Mouse (Mus musculus): ENCODE data around the gene Pla2g12b. TPM values are rescaled to one million over a fixed set of nuclear protein-coding genes. Genes with fewer than 3 reads are reported as not detected.

Gene Pla2g12b
- polyA plus RNA-seq (2011; ENCODE audit: insufficient read depth, insufficient read length, low read depth, missing spikeins), result not detected in 2 replicates

- Histone ChIP-seq H3K27ac (ENCODE audit: insufficient read depth, low read length) (no peak within 1 kb of the TSS), H3K36me3 (ENCODE audit: control insufficient read depth, insufficient read depth, low read length, poor library complexity, severe bottlenecking) (no peaks in the 10 kb centered on the region), H3K9me3 (replicated peaks; ENCODE audit: control insufficient read depth, insufficient read depth, low read length, poor library complexity, severe bottlenecking) (no peaks in the 10 kb centered on the region), H3K9ac (ENCODE audit: low read depth, poor library complexity, severe bottlenecking) (no peak within 1 kb of the TSS), H3K27me3 (ENCODE audit: control insufficient read depth, insufficient read depth, low read length, poor library complexity, severe bottlenecking) (no peaks in the 10 kb centered on the region; the same call in 1 of the 2 replicates), H3K4me1 (ENCODE audit: control insufficient read depth, insufficient read depth, low read length) (peaks cover 6% of the 10 kb centered on the region), H3K4me3 (ENCODE audit: low read depth, low read length) (no peak within 1 kb of the TSS)
- TF ChIP-seq CTCF (IDR thresholded peaks at IDR 0.05; ENCODE audit: low read depth, low read length), result no peak
Observed at GRCm38 (mm10) chr10:59402899-59403792, at the start of gene Pla2g12b. Gene Pla2g12b (plus strand): TSS chr10:59403660.

GRCm38 (mm10) chr10:59354120-59354519, 49.3 kb upstream of the Pla2g12b start:
- no peaks in the 10 kb centered on the region for H3K27me3 ChIP-seq (ENCODE audit: control insufficient read depth, insufficient read depth, low read length, poor library complexity, severe bottlenecking)
- no peaks in the 10 kb centered on the region for H3K4me1 ChIP-seq (ENCODE audit: control insufficient read depth, insufficient read depth, low read length)
- no peaks in the 10 kb centered on the region for H3K9me3 ChIP-seq (replicated peaks; ENCODE audit: control insufficient read depth, insufficient read depth, low read length, poor library complexity, severe bottlenecking)
- peak overlapping the region; percentile 67 for H3K27ac ChIP-seq (ENCODE audit: insufficient read depth, low read length)
- no peak overlapping the region for H3K9ac ChIP-seq (ENCODE audit: low read depth, poor library complexity, severe bottlenecking)
- H3K4me3 ChIP-seq (ENCODE audit: low read depth, low read length), result no peak overlapping the region; the same call in 1 of the 2 replicates
- TF ChIP-seq CTCF (IDR thresholded peaks at IDR 0.05; ENCODE audit: low read depth, low read length), result no peak
- 0 out of 2 replicates have a peak, but pooled peaks have one; percentile 43 for TF ChIP-seq EP300 (IDR thresholded peaks at IDR 0.05; ENCODE audit: insufficient read depth, low read depth, low read length)
- peaks cover 2% of the 10 kb centered on the region; the same call in 1 of the 2 replicates for H3K36me3 ChIP-seq (ENCODE audit: control insufficient read depth, insufficient read depth, low read length, poor library complexity, severe bottlenecking)

GRCm38 (mm10) chr10:59355020-59355419, 48.4 kb upstream of the Pla2g12b start:
- no peaks in the 10 kb centered on the region for H3K4me1 ChIP-seq (ENCODE audit: control insufficient read depth, insufficient read depth, low read length)
- no peak overlapping the region for H3K4me3 ChIP-seq (ENCODE audit: low read depth, low read length)
- no peak overlapping the region for H3K27ac ChIP-seq (ENCODE audit: insufficient read depth, low read length)
- no peaks in the 10 kb centered on the region for H3K27me3 ChIP-seq (ENCODE audit: control insufficient read depth, insufficient read depth, low read length, poor library complexity, severe bottlenecking)
- H3K36me3 ChIP-seq (ENCODE audit: control insufficient read depth, insufficient read depth, low read length, poor library complexity, severe bottlenecking), result peaks cover 2% of the 10 kb centered on the region; the same call in 1 of the 2 replicates
- H3K9ac ChIP-seq (ENCODE audit: low read depth, poor library complexity, severe bottlenecking), result no peak overlapping the region
- TF ChIP-seq CTCF (IDR thresholded peaks at IDR 0.05; ENCODE audit: low read depth, low read length) (no peak), EP300 (IDR thresholded peaks at IDR 0.05; ENCODE audit: insufficient read depth, low read depth, low read length) (no peak), POLR2A (IDR thresholded peaks at IDR 0.05; ENCODE audit: insufficient read depth, low read length) (no peak)
- H3K9me3 ChIP-seq (replicated peaks; ENCODE audit: control insufficient read depth, insufficient read depth, low read length, poor library complexity, severe bottlenecking), result no peaks in the 10 kb centered on the region

- no peak overlapping the region for H3K9ac ChIP-seq (ENCODE audit: low read depth, poor library complexity, severe bottlenecking)
- H3K27me3 ChIP-seq (ENCODE audit: control insufficient read depth, insufficient read depth, low read length, poor library complexity, severe bottlenecking), result no peaks in the 10 kb centered on the region
- no peaks in the 10 kb centered on the region for H3K4me1 ChIP-seq (ENCODE audit: control insufficient read depth, insufficient read depth, low read length)
- TF ChIP-seq EP300 (IDR thresholded peaks at IDR 0.05; ENCODE audit: insufficient read depth, low read depth, low read length) (no peak), POLR2A (IDR thresholded peaks at IDR 0.05; ENCODE audit: insufficient read depth, low read length) (no peak), CTCF (IDR thresholded peaks at IDR 0.05; ENCODE audit: low read depth, low read length) (no peak)
- no peak overlapping the region for H3K4me3 ChIP-seq (ENCODE audit: low read depth, low read length)
- no peaks in the 10 kb centered on the region for H3K9me3 ChIP-seq (replicated peaks; ENCODE audit: control insufficient read depth, insufficient read depth, low read length, poor library complexity, severe bottlenecking)
- H3K27ac ChIP-seq (ENCODE audit: insufficient read depth, low read length), result no peak overlapping the region
- H3K36me3 ChIP-seq (ENCODE audit: control insufficient read depth, insufficient read depth, low read length, poor library complexity, severe bottlenecking), result 0 out of 2 replicates have a peak, but pooled peaks cover 4% of the 10 kb centered on the region
Observed at GRCm38 (mm10) chr10:59358744-59359143, 44.7 kb upstream of the Pla2g12b start.

- Histone ChIP-seq H3K36me3 (ENCODE audit: control insufficient read depth, insufficient read depth, low read length, poor library complexity, severe bottlenecking) (0 out of 2 replicates have a peak, but pooled peaks cover 4% of the 10 kb centered on the region), H3K27ac (ENCODE audit: insufficient read depth, low read length) (no peak overlapping the region)
- TF ChIP-seq CTCF (IDR thresholded peaks at IDR 0.05; ENCODE audit: low read depth, low read length) (no peak), POLR2A (IDR thresholded peaks at IDR 0.05; ENCODE audit: insufficient read depth, low read length) (no peak), EP300 (IDR thresholded peaks at IDR 0.05; ENCODE audit: insufficient read depth, low read depth, low read length) (no peak)
Observed at GRCm38 (mm10) chr10:59363208-59363607, 40.3 kb upstream of the Pla2g12b start.

GRCm38 (mm10) chr10:59364551-59364950, 38.9 kb upstream of the Pla2g12b start:
- Histone ChIP-seq H3K9me3 (replicated peaks; ENCODE audit: control insufficient read depth, insufficient read depth, low read length, poor library complexity, severe bottlenecking) (no peaks in the 10 kb centered on the region), H3K27ac (ENCODE audit: insufficient read depth, low read length) (no peak overlapping the region), H3K9ac (ENCODE audit: low read depth, poor library complexity, severe bottlenecking) (no peak overlapping the region), H3K36me3 (ENCODE audit: control insufficient read depth, insufficient read depth, low read length, poor library complexity, severe bottlenecking) (0 out of 2 replicates have a peak, but pooled peaks cover 4% of the 10 kb centered on the region), H3K4me1 (ENCODE audit: control insufficient read depth, insufficient read depth, low read length) (peaks cover 2% of the 10 kb centered on the region), H3K4me3 (ENCODE audit: low read depth, low read length) (no peak overlapping the region), H3K27me3 (ENCODE audit: control insufficient read depth, insufficient read depth, low read length, poor library complexity, severe bottlenecking) (no peaks in the 10 kb centered on the region)
- TF ChIP-seq POLR2A (IDR thresholded peaks at IDR 0.05; ENCODE audit: insufficient read depth, low read length) (no peak), EP300 (IDR thresholded peaks at IDR 0.05; ENCODE audit: insufficient read depth, low read depth, low read length) (no peak), CTCF (IDR thresholded peaks at IDR 0.05; ENCODE audit: low read depth, low read length) (no peak)

More at GRCm38 (mm10) chr10:59363208-59363607, 40.3 kb upstream of the Pla2g12b start:
- no peak overlapping the region for H3K9ac ChIP-seq (ENCODE audit: low read depth, poor library complexity, severe bottlenecking)
- peaks cover 2% of the 10 kb centered on the region for H3K4me1 ChIP-seq (ENCODE audit: control insufficient read depth, insufficient read depth, low read length)
- no peaks in the 10 kb centered on the region for H3K27me3 ChIP-seq (ENCODE audit: control insufficient read depth, insufficient read depth, low read length, poor library complexity, severe bottlenecking)
- no peaks in the 10 kb centered on the region for H3K9me3 ChIP-seq (replicated peaks; ENCODE audit: control insufficient read depth, insufficient read depth, low read length, poor library complexity, severe bottlenecking)
- H3K4me3 ChIP-seq (ENCODE audit: low read depth, low read length), result no peak overlapping the region

Data from ES-Bruce4 (cell line).